Mouse (Mus musculus): ENCODE results near the gene Bend7. TPM values are rescaled to one million over a fixed set of nuclear protein-coding genes. Genes with fewer than 3 reads are reported as not detected.

Gene Bend7
- polyA plus RNA-seq, 1 experiment from 2014 or later: 5.9 TPM

- no peaks in the 10 kb centered on the region for H3K27me3 ChIP-seq (replicated peaks)
- no peaks in the 10 kb centered on the region for H3K4me1 ChIP-seq
- ATAC-seq (replicated peaks): no peak
- 87% methylated on average over 4 of the region's 4 CpGs for WGBS
- no peak overlapping the region for H3K9ac ChIP-seq
- H3K27ac ChIP-seq: no peak overlapping the region
- no peaks in the 10 kb centered on the region for H3K36me3 ChIP-seq (replicated peaks)
- H3K4me3 ChIP-seq: no peak overlapping the region
- H3K4me2 ChIP-seq: no peak overlapping the region
- no peaks in the 10 kb centered on the region for H3K9me3 ChIP-seq
These were observed 113.9 kb downstream of the Bend7 start for GRCm38 (mm10) chr2:4831493-4831892.

- ATAC-seq (replicated peaks): no peak
- WGBS: 76% methylated on average over 4 of the region's 4 CpGs
- H3K4me2 ChIP-seq: no peak overlapping the region
- H3K4me3 ChIP-seq: no peak overlapping the region
- no peaks in the 10 kb centered on the region for H3K9me3 ChIP-seq
- no peak overlapping the region for H3K27ac ChIP-seq
- no peaks in the 10 kb centered on the region for H3K36me3 ChIP-seq (replicated peaks)
- no peaks in the 10 kb centered on the region for H3K27me3 ChIP-seq (replicated peaks)
- no peak overlapping the region for H3K9ac ChIP-seq
- H3K4me1 ChIP-seq: no peaks in the 10 kb centered on the region
These were observed 114.5 kb downstream of the Bend7 start for GRCm38 (mm10) chr2:4832166-4832565.

- no peak overlapping the region for H3K4me3 ChIP-seq
- 88% methylated on average over 2 of the region's 2 CpGs for WGBS
- no peaks in the 10 kb centered on the region for H3K27me3 ChIP-seq (replicated peaks)
- H3K9ac ChIP-seq: no peak overlapping the region
- H3K27ac ChIP-seq: no peak overlapping the region
- H3K36me3 ChIP-seq (replicated peaks): no peaks in the 10 kb centered on the region
- H3K4me1 ChIP-seq: no peaks in the 10 kb centered on the region
- no peaks in the 10 kb centered on the region for H3K9me3 ChIP-seq
- no peak overlapping the region for H3K4me2 ChIP-seq
- ATAC-seq (replicated peaks): no peak
These were observed 131.8 kb downstream of the Bend7 start for GRCm38 (mm10) chr2:4849449-4849848.

Other genes with a start within 250 kb of the Bend7 start
- 45.8 and 49.3 TPM in 2 replicates for gene Prpf18, start 65.7 kb upstream of the Bend7 start, polyA plus RNA-seq (2015; fragmentation: Nextera tagmentation; extraction: Ambion mirVana)
- 54.4 and 57.2 TPM in 2 replicates for gene Sephs1, start 163.7 kb downstream of the Bend7 start, polyA plus RNA-seq (2015; fragmentation: Nextera tagmentation; extraction: Ambion mirVana)
- 70.2 and 71.6 TPM in 2 replicates for gene Phyh, start 201.2 kb downstream of the Bend7 start, polyA plus RNA-seq (2015; fragmentation: Nextera tagmentation; extraction: Ambion mirVana)